Mouse (Mus musculus): Measurements from ENCODE around the gene Matn3.
A peak's percentile ranks its signal among the peaks of the same experiment; 100 is the strongest.

Gene Matn3

DNA sequence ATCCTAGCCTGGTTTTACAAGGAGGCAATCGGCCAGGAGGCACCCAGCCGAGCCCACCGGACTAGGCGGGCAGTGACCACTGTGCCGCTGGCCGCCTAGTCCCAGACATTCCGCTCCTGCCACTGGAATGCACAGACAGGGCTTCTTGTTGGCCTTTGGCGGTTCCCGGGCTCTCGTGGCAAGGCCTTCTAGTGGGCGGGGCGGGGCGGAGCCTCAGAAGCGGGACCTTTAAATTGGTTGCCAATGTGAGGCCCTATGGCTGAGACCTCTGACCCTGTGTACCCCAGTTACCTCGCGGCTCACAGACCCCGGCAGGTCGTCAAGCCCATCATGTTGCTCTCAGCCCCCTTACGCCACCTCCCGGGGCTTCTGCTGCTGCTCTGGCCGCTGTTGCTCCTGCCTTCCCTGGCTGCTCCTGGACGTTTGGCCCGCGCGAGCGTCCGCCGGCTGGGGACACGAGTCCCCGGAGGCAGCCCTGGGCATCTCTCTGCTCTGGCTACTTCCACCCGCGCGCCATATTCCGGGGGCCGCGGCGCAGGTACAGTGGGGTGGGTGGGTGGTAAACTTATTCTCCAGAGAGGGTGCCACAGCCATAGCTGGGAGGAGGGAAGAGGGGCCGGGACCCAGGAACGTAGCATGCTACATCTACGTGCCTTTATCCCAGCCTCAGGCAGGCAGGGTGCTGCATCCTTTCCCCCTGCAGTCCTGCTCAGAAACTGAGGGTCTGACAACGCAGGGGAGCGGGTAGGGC lies at the start of gene Matn3:
Gene Matn3, plus strand, starts transcription at position 216 of the 751 bp plus-strand sequence.
- DNase-seq (ENCODE audit: low spot score) = peak; percentile 74

GRCm38 (mm10) chr12:8898879-8899785 lies 48.6 kb upstream of the Matn3 start:
- DNase-seq (ENCODE audit: low spot score) = no peak

DNA sequence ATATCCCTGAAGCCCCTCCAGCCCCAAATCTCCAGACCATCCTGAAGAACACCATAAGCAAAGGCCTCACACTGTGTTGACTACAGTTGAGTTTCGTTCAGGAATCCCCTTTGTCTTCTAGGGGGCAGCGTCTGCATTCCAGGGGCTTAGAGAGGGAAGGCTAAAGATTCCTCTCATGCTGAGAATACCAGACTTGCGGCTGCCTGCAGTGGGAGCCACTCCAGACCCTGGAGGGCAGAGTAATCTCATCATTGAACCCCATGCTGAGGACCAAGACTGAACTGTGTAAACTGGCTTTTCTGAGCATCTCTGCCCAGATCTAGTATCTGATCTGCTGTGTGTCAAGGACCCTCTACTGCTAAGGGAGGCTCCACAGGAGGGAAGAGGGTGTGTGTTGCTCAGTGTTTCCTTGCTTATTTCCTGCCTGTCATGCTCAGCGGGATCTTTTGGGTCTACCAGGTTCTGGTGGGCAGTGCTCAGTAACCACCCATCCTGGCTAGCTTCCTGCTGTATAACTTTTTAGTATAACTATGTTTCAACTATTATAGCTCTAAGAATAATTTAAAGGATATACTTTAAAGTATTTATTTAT lies 47.5 kb upstream of the Matn3 start:
- DNase-seq (ENCODE audit: low spot score) = no peak

- DNase-seq (ENCODE audit: low spot score) = no peak
Measured at GRCm38 (mm10) chr12:8900919-8901663, 46.6 kb upstream of the Matn3 start.

GRCm38 (mm10) chr12:8901934-8902333 lies 45.8 kb upstream of the Matn3 start:
- no peak for DNase-seq (ENCODE audit: low spot score)

DNA sequence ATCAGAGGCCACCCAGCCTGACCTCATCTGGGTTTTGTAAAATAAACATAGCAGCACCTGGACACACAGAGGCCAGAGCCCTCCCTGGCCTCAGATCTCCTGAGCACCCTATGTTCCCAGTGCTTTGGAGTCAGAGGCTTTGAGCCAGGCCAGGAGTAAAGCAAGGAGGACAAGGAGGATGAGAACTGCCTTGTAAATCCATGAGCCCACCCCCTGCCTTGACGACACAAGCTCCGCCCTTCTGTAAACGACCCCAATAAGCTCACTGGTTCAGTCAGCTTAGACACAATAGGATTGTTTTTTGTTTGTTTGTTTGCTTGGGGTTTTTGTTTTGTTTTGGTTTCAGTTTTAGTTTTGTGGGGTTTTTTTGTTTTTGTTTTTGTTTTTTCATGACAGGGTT lies 45.2 kb upstream of the Matn3 start:
- no peak for DNase-seq (ENCODE audit: low spot score)

GRCm38 (mm10) chr12:8912860-8913685 lies 34.7 kb upstream of the Matn3 start:
- peak; percentile 68 for DNase-seq (ENCODE audit: low spot score)

DNA sequence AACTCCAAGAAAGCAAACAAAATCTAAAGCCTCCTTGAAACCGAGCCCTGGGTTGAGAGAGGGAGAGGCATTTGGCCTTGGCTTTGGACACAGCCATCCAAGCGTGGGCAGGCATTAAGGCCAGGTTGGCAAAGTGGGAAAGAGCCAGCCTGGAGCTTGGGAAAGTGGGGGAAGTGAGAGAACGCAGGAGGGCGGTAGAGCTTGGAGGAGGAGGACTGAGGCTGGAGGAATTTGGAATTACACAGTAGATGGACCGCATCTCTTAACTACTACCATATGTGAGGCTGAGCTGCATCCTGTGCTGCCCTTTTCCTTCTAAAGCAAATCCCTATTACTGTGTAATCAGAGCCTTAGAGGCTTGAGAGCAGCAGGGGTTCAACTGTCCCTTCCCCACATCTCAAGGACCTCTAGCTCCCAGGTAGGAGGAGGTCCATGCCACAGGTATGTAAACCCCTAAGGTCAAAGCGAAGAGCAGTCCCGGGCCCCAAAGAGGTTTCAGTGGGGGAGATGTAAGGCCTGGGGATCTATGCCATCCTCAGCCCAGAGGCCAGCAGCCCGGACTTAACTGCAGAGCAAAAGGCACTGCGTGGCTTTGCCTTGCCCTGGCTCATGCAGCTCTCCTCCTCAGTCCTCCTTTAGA lies 33.9 kb upstream of the Matn3 start:
- DNase-seq (ENCODE audit: low spot score) = peak; percentile 71

DNA sequence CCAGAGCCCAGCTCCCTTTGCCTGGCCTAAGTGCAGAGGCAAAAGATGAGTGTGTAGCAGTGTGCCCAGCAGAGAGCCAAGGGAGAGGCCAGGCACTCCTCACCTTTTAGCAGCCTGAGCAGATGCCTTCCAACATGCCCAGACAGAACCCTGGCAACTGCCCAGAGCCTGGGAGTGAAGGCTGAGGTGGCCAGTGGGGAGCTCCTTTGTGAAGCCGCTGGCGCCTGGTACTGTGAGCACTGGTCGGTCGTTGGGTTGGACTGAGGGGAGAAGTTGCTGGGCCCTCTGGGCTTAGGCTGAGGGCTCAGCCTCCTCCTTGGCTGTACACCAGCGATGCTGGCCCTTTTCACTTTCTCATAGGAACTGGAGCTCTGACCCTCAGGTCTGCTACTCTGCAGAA lies 31.4 kb upstream of the Matn3 start:
- DNase-seq (ENCODE audit: low spot score) = peak; percentile 77

DNA sequence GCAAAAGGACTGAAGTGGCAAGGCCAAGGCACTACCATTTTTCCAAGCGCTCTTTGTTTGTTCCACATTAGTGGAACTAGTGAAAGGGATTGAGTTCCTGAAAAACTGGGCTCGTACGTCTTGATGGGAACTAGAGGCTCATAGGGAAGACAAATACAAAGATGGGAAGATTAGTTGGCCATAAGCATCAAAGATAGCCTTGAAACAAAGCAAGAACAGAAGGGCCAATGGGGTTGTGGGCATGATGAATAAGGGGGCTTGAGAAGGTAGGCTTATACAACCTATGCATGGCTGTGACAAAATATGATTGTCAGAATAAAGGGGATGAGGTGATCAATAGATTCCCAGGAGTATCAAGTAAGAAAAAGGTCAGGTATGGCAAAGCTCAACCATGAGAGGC lies 28.5 kb upstream of the Matn3 start:
- no peak for DNase-seq (ENCODE audit: low spot score)

- DNase-seq (ENCODE audit: low spot score) = no peak
Measured at GRCm38 (mm10) chr12:8920996-8921393, 26.7 kb upstream of the Matn3 start.

- DNase-seq (ENCODE audit: low spot score) = peak; percentile 98
Measured at GRCm38 (mm10) chr12:8921394-8922368, 26.0 kb upstream of the Matn3 start, which contains the start of gene Laptm4a. TSS of gene Laptm4a (plus strand) at chr12:8921664.

DNA sequence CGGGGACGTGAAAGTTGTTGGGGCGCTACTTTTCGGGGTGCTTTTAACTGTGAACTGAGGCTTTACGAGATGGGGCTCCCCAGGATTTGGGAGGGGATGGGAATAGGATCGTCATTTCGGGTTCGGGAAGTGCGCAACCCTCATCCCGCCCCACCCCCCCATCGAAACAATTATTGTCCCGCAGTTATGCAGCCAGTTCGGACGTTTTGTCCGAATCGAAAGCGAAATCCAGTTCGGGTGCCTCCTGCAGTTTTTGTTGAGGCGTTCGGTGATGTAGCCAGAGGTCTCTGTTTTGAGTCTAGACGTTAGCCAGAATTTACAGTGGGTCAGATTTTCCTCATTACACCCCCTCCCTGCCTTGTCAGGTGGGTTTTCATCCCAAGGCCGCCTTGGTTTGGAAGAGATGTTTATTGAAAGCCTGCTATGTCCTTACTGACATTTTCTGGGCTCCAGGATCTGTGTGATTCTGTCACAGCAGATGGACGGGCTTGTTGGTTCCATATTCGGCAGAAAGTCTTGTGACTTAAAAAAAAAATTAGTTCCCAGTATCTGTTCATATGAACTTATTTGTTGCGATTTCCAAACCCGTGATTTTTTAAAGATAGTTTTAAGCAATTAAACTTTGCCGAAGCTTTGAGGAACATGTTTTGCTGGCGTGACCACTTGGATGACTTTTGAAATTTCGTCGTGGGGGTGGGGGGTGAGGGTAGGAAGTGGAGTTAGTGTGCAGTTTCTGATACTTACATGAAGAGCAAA lies 25.2 kb upstream of the Matn3 start:
- no peak for DNase-seq (ENCODE audit: low spot score)

- DNase-seq (ENCODE audit: low spot score) = no peak
Measured at GRCm38 (mm10) chr12:8923125-8923410, 24.7 kb upstream of the Matn3 start.

GRCm38 (mm10) chr12:8923603-8924002 lies 24.1 kb upstream of the Matn3 start:
- DNase-seq (ENCODE audit: low spot score) = no peak

GRCm38 (mm10) chr12:8927652-8928051 lies 20.1 kb upstream of the Matn3 start:
- DNase-seq (ENCODE audit: low spot score) = no peak

GRCm38 (mm10) chr12:8928766-8929165 lies 19.0 kb upstream of the Matn3 start:
- no peak for DNase-seq (ENCODE audit: low spot score)

GRCm38 (mm10) chr12:8931083-8931482 lies 16.6 kb upstream of the Matn3 start:
- no peak for DNase-seq (ENCODE audit: low spot score)

DNA sequence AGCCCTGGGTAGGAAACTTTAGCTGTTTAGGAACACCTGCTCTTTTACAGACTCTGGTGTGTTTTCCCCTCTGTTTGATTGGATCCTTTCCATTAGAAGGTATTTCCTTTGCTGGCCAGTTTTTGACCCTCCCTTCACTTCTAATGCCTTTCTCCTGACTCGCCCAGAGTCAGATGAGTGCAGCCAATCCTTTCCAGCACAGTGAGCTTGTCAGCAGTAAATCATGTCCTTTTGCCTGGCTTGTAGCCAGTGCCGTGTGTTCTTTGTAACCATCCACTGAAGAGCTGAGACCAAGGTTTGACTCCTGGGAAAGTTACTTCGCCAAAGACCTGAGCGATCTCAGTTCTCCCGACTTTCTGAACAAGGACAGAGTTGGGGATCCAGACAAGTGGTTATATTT lies 12.4 kb upstream of the Matn3 start:
- DNase-seq (ENCODE audit: low spot score) = no peak

Data from ovary, postnatal 36 days (tissue).